Mouse (Mus musculus) hematopoietic stem cell, adult 5-6 weeks (primary cell): Measurements from ENCODE around the gene Dclk1. TPM values are rescaled to one million over a fixed set of nuclear protein-coding genes. Genes with fewer than 3 reads are reported as not detected.

Experiments
- ATAC-seq, 2 experiments: fragments of 125-278 bp in 1 of 2; replicated peaks in 1 of 2; 2 replicates each; pipeline ENCODE4 v1.8.0; 2016 to 2017; ENCODE audit warnings: inconsistent platforms in 2 of 2, mild to moderate bottlenecking in 2 of 2, moderate number of reproducible peaks in 2 of 2, low read depth in 1 of 2, moderate TSS enrichment in 1 of 2; ENCODE audit not compliant: low FRiP score in 2 of 2, poor library complexity in 2 of 2, severe bottlenecking in 2 of 2, insufficient read depth in 1 of 2, low TSS enrichment in 1 of 2
- total RNA-seq: library from RNA; stranded (forward); fragments of 172-1452, 232-1000 nt; gene quantifications from 2 replicates; pipeline ENCODE4 v1.2.3, GENCODE M21; 2017

The Dclk1 gene
- total RNA-seq, 1 experiment from 2014 or later = not detected

GRCm38 (mm10) chr3:55353909-55354511 lies 111.8 kb downstream of the Dclk1 start:
- ATAC-seq = no peak

- ATAC-seq = peak; percentile 27 to 28; a peak in 1 of 4 replicates
Observed at GRCm38 (mm10) chr3:55354765-55355164, 112.6 kb downstream of the Dclk1 start.

GRCm38 (mm10) chr3:55358486-55358885 lies 116.3 kb downstream of the Dclk1 start:
- ATAC-seq = no peak

GRCm38 (mm10) chr3:55360836-55361235 lies 118.7 kb downstream of the Dclk1 start:
- ATAC-seq = no peak

- ATAC-seq = no peak
Observed at GRCm38 (mm10) chr3:55367166-55367565, 125.0 kb downstream of the Dclk1 start.

GRCm38 (mm10) chr3:55369156-55369555 lies 127.0 kb downstream of the Dclk1 start:
- ATAC-seq = no peak

GRCm38 (mm10) chr3:55373689-55374088 lies 131.5 kb downstream of the Dclk1 start:
- peak; percentile 59 to 78 for ATAC-seq

GRCm38 (mm10) chr3:55378591-55378990 lies 136.4 kb downstream of the Dclk1 start:
- ATAC-seq = no peak

GRCm38 (mm10) chr3:55380471-55380870 lies 138.3 kb downstream of the Dclk1 start:
- ATAC-seq = no peak

GRCm38 (mm10) chr3:55392605-55393004 lies 150.4 kb downstream of the Dclk1 start:
- ATAC-seq = no peak

- no peak for ATAC-seq
Observed at GRCm38 (mm10) chr3:55393549-55393948, 151.4 kb downstream of the Dclk1 start.

- ATAC-seq = no peak
Observed at GRCm38 (mm10) chr3:55396792-55397191, 154.6 kb downstream of the Dclk1 start.

GRCm38 (mm10) chr3:55397752-55398693 lies 155.9 kb downstream of the Dclk1 start:
- ATAC-seq = no peak

- no peak for ATAC-seq
Observed at GRCm38 (mm10) chr3:55401236-55401635, 159.1 kb downstream of the Dclk1 start.

GRCm38 (mm10) chr3:55404751-55405150 lies 162.6 kb downstream of the Dclk1 start:
- no peak for ATAC-seq

GRCm38 (mm10) chr3:55406616-55407015 lies 164.5 kb downstream of the Dclk1 start:
- ATAC-seq = no peak

- no peak for ATAC-seq
Observed at GRCm38 (mm10) chr3:55411547-55411946, 169.4 kb downstream of the Dclk1 start.

GRCm38 (mm10) chr3:55415527-55415950 lies 173.4 kb downstream of the Dclk1 start:
- ATAC-seq = peak; percentile 62 to 72; a peak in 2 of 4 replicates
